Mouse (Mus musculus): ENCODE data around the gene Ube2n.

Gene Ube2n

GRCm38 (mm10) chr10:95557337-95557828 lies 42.4 kb downstream of the Ube2n start:
- DNase-seq (ENCODE audit: low read depth in 1 of 2, low spot score in 2 of 2), result no peak

GRCm38 (mm10) chr10:95559426-95559825 lies 44.5 kb downstream of the Ube2n start:
- no peak for DNase-seq (ENCODE audit: low read depth in 1 of 2, low spot score in 2 of 2)

- DNase-seq (ENCODE audit: low read depth in 1 of 2, low spot score in 2 of 2), result no peak
Measured at GRCm38 (mm10) chr10:95560394-95560983, 45.5 kb downstream of the Ube2n start.

GRCm38 (mm10) chr10:95561616-95562015 lies 46.7 kb downstream of the Ube2n start:
- DNase-seq (ENCODE audit: low read depth in 1 of 2, low spot score in 2 of 2), result no peak

GRCm38 (mm10) chr10:95562395-95562794 lies 47.5 kb downstream of the Ube2n start:
- DNase-seq (ENCODE audit: low read depth in 1 of 2, low spot score in 2 of 2), result no peak

GRCm38 (mm10) chr10:95562859-95563841 lies 48.2 kb downstream of the Ube2n start:
- DNase-seq (ENCODE audit: low read depth in 1 of 2, low spot score in 2 of 2), result peak in 1 of 2 experiments; percentile 10

- peak in 1 of 2 experiments; percentile 30 for DNase-seq (ENCODE audit: low read depth in 1 of 2, low spot score in 2 of 2)
Measured at GRCm38 (mm10) chr10:95563851-95564845, 49.2 kb downstream of the Ube2n start, which contains the start of gene Nudt4. TSS of gene Nudt4 (minus strand) at chr10:95564146.

GRCm38 (mm10) chr10:95565156-95565854 lies 50.4 kb downstream of the Ube2n start:
- DNase-seq (ENCODE audit: low read depth in 1 of 2, low spot score in 2 of 2), result no peak

- no peak for DNase-seq (ENCODE audit: low read depth in 1 of 2, low spot score in 2 of 2)
Measured at GRCm38 (mm10) chr10:95566786-95567185, 51.8 kb downstream of the Ube2n start.

GRCm38 (mm10) chr10:95567550-95567949 lies 52.6 kb downstream of the Ube2n start:
- DNase-seq (ENCODE audit: low read depth in 1 of 2, low spot score in 2 of 2), result no peak

- DNase-seq (ENCODE audit: low read depth in 1 of 2, low spot score in 2 of 2), result no peak
Measured at GRCm38 (mm10) chr10:95568016-95568415, 53.1 kb downstream of the Ube2n start.

GRCm38 (mm10) chr10:95569441-95569840 lies 54.5 kb downstream of the Ube2n start:
- DNase-seq (ENCODE audit: low read depth in 1 of 2, low spot score in 2 of 2), result no peak

GRCm38 (mm10) chr10:95574994-95575393 lies 60.0 kb downstream of the Ube2n start:
- DNase-seq (ENCODE audit: low read depth in 1 of 2, low spot score in 2 of 2), result no peak

- no peak for DNase-seq (ENCODE audit: low read depth in 1 of 2, low spot score in 2 of 2)
Measured at GRCm38 (mm10) chr10:95575839-95576380, 61.0 kb downstream of the Ube2n start.

GRCm38 (mm10) chr10:95576876-95577566 lies 62.1 kb downstream of the Ube2n start:
- DNase-seq (ENCODE audit: low read depth in 1 of 2, low spot score in 2 of 2), result no peak

GRCm38 (mm10) chr10:95577567-95577950 lies 62.6 kb downstream of the Ube2n start:
- DNase-seq (ENCODE audit: low read depth in 1 of 2, low spot score in 2 of 2), result no peak

- no peak for DNase-seq (ENCODE audit: low read depth in 1 of 2, low spot score in 2 of 2)
Measured at GRCm38 (mm10) chr10:95585554-95585953, 70.6 kb downstream of the Ube2n start.

GRCm38 (mm10) chr10:95587509-95588220 lies 72.7 kb downstream of the Ube2n start:
- DNase-seq (ENCODE audit: low read depth in 1 of 2, low spot score in 2 of 2), result no peak

- no peak for DNase-seq (ENCODE audit: low read depth in 1 of 2, low spot score in 2 of 2)
Measured at GRCm38 (mm10) chr10:95589196-95589595, 74.3 kb downstream of the Ube2n start.

All from monocyte, adult 2 months (primary cell).